8 mouse cellular contexts compared by ENCODE assay signal in genomic region chr16:22119524-22119923, GRCm38 (mm10). TPM values are rescaled to one million over a fixed set of nuclear protein-coding genes. Genes with fewer than 3 reads are reported as not detected.
A peak's percentile ranks its signal among the peaks of the same experiment; 100 is the strongest.
DNase-seq lines count a peak whose midpoint lies in the region; ATAC-seq and TF ChIP-seq lines count a peak whose summit lies in the region.
"Had no signal": no experiment of that assay in that cellular context is flagged by ENCODE, and none has a peak within 500 bp of the region (broad histone marks: within the 10 kb centered on the region; RNA-seq: fewer than 3 reads in every experiment).

No protein-coding gene starts in this region.

- no peaks in the 10 kb centered on the region for H3K36me3 ChIP-seq in heart, postnatal 0 days (replicated peaks; ENCODE audit: control insufficient read depth, insufficient read depth, low read length)
- H3K36me3 ChIP-seq in myocyte (ENCODE audit: control insufficient read depth, insufficient read depth): no peaks in the 10 kb centered on the region

- no peak overlapping the region for H3ac ChIP-seq in myocyte (ENCODE audit: control insufficient read depth, insufficient read length)

- WGBS in bone marrow, adult 2 months: 7% methylated on average over 15 of the region's 15 CpGs
- 87% methylated on average over 15 of the region's 15 CpGs for WGBS in heart, postnatal 0 days
- 84% methylated on average over 15 of the region's 15 CpGs for WGBS in lung, adult 2 months

- peaks cover 55% of the 10 kb centered on the region for H3K79me2 ChIP-seq in myocyte (ENCODE audit: control insufficient read depth, insufficient read depth)

- no peak overlapping the region for H3K9ac ChIP-seq in heart, postnatal 0 days (replicated peaks; ENCODE audit: low read depth, low read length)

- peak; percentile 10 to 21 for DNase-seq in left cerebral cortex, postnatal 36 days (ENCODE audit: low spot score in 2 of 2)
- DNase-seq in left cerebral cortex, postnatal 14 days (ENCODE audit: low spot score in 2 of 2): no peak
- no peak for DNase-seq in heart, postnatal 0 days (ENCODE audit: low spot score)
- no peak for DNase-seq in urinary bladder, postnatal 4 days (ENCODE audit: low spot score in 2 of 2)
- no peak for DNase-seq in lung, adult 2 months
- DNase-seq: cerebellum, postnatal 25 days had no signal

- no peak overlapping the region; the same call in 1 of the 2 replicates for H3K27ac ChIP-seq in bone marrow, adult 2 months (ENCODE audit: control insufficient read depth, insufficient read depth, low read depth, low read length, poor library complexity)
- H3K27ac ChIP-seq in heart, postnatal 0 days (ENCODE audit: low read depth): peak overlapping the region; percentile 71; the same call in 1 of the 2 replicates

- TF ChIP-seq CTCF in bone marrow, adult 2 months (IDR thresholded peaks at IDR 0.05; ENCODE audit: control insufficient read depth, insufficient read depth, low read length): no peak
- no peak for TF ChIP-seq CTCF in heart, postnatal 0 days (IDR thresholded peaks at IDR 0.05; ENCODE audit: low read depth)
- no peak for TF ChIP-seq CTCF in lung, adult 2 months (IDR thresholded peaks at IDR 0.05; ENCODE audit: insufficient read depth, low read length)

- no peak for ATAC-seq in heart, postnatal 0 days (ENCODE audit: insufficient read depth, low read depth)

- TF ChIP-seq POLR2A in bone marrow, adult 2 months (IDR thresholded peaks at IDR 0.05; ENCODE audit: borderline replicate concordance, control insufficient read depth, low read depth, low read length): no peak
- no peak for TF ChIP-seq POLR2A in myocyte (IDR thresholded peaks at IDR 0.05; ENCODE audit: insufficient read length, low read depth)
- no peak for TF ChIP-seq POLR2A in lung, adult 2 months (IDR thresholded peaks at IDR 0.05; ENCODE audit: borderline replicate concordance, extremely low read depth, low read depth, low read length)

- peak overlapping the region; percentile 3 for H3K4me3 ChIP-seq in bone marrow, adult 2 months (replicated peaks; ENCODE audit: control insufficient read depth, low read depth, low read length)
- H3K4me3 ChIP-seq in heart, postnatal 0 days (ENCODE audit: low read depth, low read length): no peak overlapping the region
- H3K4me3 ChIP-seq in myocyte: no peak overlapping the region
- no peak overlapping the region for H3K4me3 ChIP-seq in lung, adult 2 months (replicated peaks; ENCODE audit: extremely low read depth, low read depth, low read length)

- no peak for TF ChIP-seq EP300 in heart, postnatal 0 days (IDR thresholded peaks at IDR 0.05; ENCODE audit: low read depth)

- peak overlapping the region; percentile 14; the same call in 1 of the 2 replicates for H3K4me2 ChIP-seq in heart, postnatal 0 days (ENCODE audit: low read depth, low read length)
- H3K4me2 ChIP-seq in myocyte (ENCODE audit: low read depth): peak overlapping the region; percentile 75

- H3K9me3 ChIP-seq in heart, postnatal 0 days (replicated peaks; ENCODE audit: control insufficient read depth, low read length): no peaks in the 10 kb centered on the region

- intact Hi-C loops in left cerebral cortex, postnatal 36 days (cut with DNase I): no loop called here
- intact Hi-C loops in left cerebral cortex, postnatal 14 days (cut with DNase I): no loop called here

- no peaks in the 10 kb centered on the region; the same call in 1 of the 2 replicates for H3K4me1 ChIP-seq in bone marrow, adult 2 months (ENCODE audit: control insufficient read depth, insufficient read depth, low read length)
- H3K4me1 ChIP-seq in heart, postnatal 0 days (ENCODE audit: control insufficient read depth, insufficient read depth): peaks cover 45% of the 10 kb centered on the region
- H3K4me1 ChIP-seq in lung, adult 2 months (ENCODE audit: control insufficient read depth, insufficient read depth, low read length): no peaks in the 10 kb centered on the region

- no peaks in the 10 kb centered on the region for H3K27me3 ChIP-seq in heart, postnatal 0 days (ENCODE audit: control insufficient read depth, insufficient read depth, low read length)
- no peaks in the 10 kb centered on the region for H3K27me3 ChIP-seq in myocyte (ENCODE audit: control insufficient read depth, insufficient read depth, insufficient read length)

TF ChIP-seq in myocyte, 11 proteins besides CTCF, POLR2A, EP300 and RAD21:
- TF ChIP-seq MYOG (IDR thresholded peaks at IDR 0.05; ENCODE audit: control insufficient read depth in 1 of 3, insufficient read depth in 1 of 3, insufficient read length in 2 of 3, low read depth in 2 of 3): peak in 1 of 3 experiments; percentile 18
- TF ChIP-seq USF1 (IDR thresholded peaks at IDR 0.05; ENCODE audit: low read depth): no peak
- TF ChIP-seq CEBPB (IDR thresholded peaks at IDR 0.05; ENCODE audit: insufficient read depth, poor library complexity, severe bottlenecking): no peak
- no peak for TF ChIP-seq TCF3 (IDR thresholded peaks at IDR 0.05; ENCODE audit: insufficient read length, low read depth)

RNA-seq across cellular contexts. Expression of gene Igf2bp2, which starts 43.6 kb away (rescaled TPM):
- total RNA-seq in left cerebral cortex, postnatal 36 days (2021): 1 to 10 TPM in 1 of 2 experiments, under 1 TPM in 1; 0.79 to 2.4 TPM
- 1 to 10 TPM; 1.8 to 3.6 TPM for total RNA-seq in left cerebral cortex, postnatal 14 days (2021)
- 0.74 and 3.0 TPM in 2 replicates for polyA plus RNA-seq in bone marrow, adult 2 months (2011; ENCODE audit: insufficient read depth, insufficient read length, low replicate concordance, missing spikeins)
- 26.3 and 48.1 TPM in 2 replicates for total RNA-seq in heart, postnatal 0 days (2014; rRNA removed; ENCODE audit: low replicate concordance)
- polyA plus RNA-seq in heart, postnatal 0 days (2015; fragmentation: Nextera tagmentation; extraction: Ambion mirVana): 12.9 and 14.1 TPM in 2 replicates
- polyA plus RNA-seq in myocyte (2012; fragmentation: generic; extraction: Trizol): 12.2 TPM
- 3.4 and 5.0 TPM in 2 replicates for polyA plus RNA-seq in lung, adult 2 months (2012; rRNA removed)

Comparison
In these comparisons a context has a peak if more than half of its experiments do, and no peak if none do; other contexts are left out.
1. DNase-seq: peak in left cerebral cortex, postnatal 36 days (2 of 2); none in left cerebral cortex, postnatal 14 days (0 of 2), heart, postnatal 0 days (single experiment), urinary bladder, postnatal 4 days (0 of 2) and lung, adult 2 months (single experiment).